Mouse (Mus musculus) spleen, postnatal 10 days (tissue): ENCODE measurements around the gene Slc22a21.

Experiments used
- DNase-seq, 2 experiments: peaks; one replicate each; pipeline ENCODE4 v3.0.0; 2021 to 2022; ENCODE audit warnings: low spot score in 2 of 2

The Slc22a21 gene

DNA sequence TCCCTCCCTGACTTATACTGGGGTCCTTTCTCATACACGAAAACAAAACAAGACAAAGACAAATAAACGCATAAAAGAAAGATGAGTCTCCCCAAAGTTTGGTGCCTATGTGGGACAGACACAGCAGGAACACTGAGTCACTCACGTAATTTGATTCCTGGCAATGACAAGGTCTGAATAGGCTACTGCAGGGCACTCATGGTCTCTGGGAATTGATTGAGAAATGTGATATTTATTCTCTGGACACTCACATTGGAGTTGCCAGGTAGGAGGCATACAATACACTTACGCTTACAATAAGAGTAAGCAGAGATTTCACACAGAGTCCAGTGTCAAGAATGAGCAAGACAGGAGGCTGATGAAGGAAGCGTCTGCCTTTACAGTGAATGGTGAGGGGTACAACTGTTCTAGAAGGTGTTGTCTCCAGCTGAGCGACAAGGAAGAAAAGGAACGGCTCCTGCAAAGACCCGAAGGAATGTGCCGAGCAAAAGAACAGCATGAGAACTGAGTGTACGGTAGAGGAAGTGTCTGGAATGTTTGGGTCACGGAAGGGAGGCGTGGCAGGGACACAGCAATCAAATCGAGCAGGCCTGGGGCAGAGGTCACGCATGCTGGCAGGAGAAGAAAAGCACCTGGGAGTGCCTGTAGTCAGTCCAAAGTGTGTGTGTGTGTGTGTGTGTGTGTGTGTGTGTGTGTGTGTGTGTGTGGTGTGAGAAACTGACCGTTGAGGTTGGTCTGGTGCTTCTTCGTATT, 76.2 kb downstream of the Slc22a21 start:
- DNase-seq = no peak

DNA sequence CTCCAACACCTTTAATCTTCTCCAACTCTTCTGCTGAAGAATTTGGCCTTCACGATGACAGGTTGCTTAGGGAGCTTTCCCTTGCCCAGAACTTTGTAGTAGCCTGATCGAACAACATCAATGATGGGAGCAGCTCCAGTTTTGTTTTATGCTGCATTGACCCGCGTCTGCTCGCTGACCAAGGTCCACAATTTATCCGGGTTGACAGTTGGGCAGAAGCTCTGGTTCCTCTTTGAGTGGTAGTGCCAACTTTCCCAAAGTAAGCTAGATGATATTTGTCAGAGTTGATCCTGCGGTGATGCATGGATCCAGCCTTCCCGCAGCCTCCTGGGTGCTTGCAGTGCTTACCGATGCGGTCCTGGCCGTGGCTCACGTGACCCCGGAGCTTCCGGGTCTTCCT, 77.4 kb downstream of the Slc22a21 start:
- DNase-seq = no peak

DNA sequence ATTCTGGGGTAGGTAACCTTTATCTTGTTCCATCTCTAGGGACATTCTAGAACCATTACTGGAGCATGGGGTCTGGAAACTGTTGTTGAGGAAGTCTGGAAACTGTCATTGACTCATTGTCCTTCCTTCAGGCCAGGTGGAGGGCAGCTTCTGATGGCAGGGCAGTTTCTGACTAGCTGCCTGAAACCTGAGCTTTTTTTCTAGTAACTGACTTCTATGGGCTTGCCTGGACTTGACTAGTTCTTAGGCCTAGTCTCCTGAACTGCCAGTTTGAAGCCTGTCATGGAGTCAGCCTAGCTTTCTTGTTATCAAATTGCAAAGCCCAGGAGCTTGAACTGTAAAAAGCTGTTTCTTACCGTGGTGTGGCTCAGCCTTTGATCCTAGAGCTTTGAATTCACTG, 79.1 kb downstream of the Slc22a21 start:
- DNase-seq = no peak

DNA sequence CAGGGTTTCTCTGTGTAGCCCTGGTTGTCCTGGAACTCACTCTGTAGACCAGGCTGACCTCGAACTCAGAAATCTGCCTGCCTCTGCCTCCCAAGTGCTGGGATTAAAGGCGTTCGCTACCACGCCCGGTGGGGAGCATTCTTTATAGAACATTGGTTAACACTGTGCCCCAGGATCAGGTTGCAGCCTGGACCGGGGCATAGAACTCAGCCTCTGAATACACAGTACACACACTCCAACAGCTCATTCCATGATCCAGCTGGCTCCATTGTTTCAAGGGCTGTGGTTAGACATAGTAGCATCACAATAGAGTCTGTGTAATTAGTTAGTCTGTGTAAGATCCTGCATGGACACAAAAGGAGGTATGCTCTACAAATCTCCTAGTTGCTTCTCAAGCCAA, 80.2 kb downstream of the Slc22a21 start:
- DNase-seq = no peak
